Mouse (Mus musculus) CH12.LX (cell line): Measurements from ENCODE around the gene Npr3. TPM values are rescaled to one million over a fixed set of nuclear protein-coding genes. Genes with fewer than 3 reads are reported as not detected.

ENCODE experiments used
- DNase-seq: peaks from one replicate; pipeline ENCODE4 v3.0.0-alpha.2; 2013; ENCODE audit errors: extremely low read depth
- H3K27ac ChIP-seq: 2 replicates; pipeline ENCODE4 v1.5.1; 2012; ENCODE audit warnings: low read depth, mild to moderate bottlenecking, control low read depth, moderate library complexity; ENCODE audit not compliant: insufficient read depth
- H3K27me3 ChIP-seq: replicated peaks from 2 replicates; pipeline ENCODE3; 2012; ENCODE audit warnings: inconsistent platforms
- H3K36me3 ChIP-seq, 2 experiments: replicated peaks in 1 of 2; 2 replicates each; pipeline versions ENCODE3 to v1.6.1; 2012; ENCODE audit warnings: inconsistent platforms in 1 of 2, low read length in 1 of 2, mild to moderate bottlenecking in 1 of 2, mixed read lengths in 1 of 2, moderate library complexity in 1 of 2; ENCODE audit not compliant: control insufficient read depth in 1 of 2, insufficient read depth in 1 of 2
- H3K4me1 ChIP-seq, 2 experiments: 2 replicates each; pipeline ENCODE4 v1.6.1; 2012; ENCODE audit warnings: inconsistent platforms in 1 of 2, moderate library complexity in 1 of 2; ENCODE audit not compliant: insufficient read depth in 2 of 2, control insufficient read depth in 1 of 2
- H3K4me2 ChIP-seq: 2 replicates; pipeline ENCODE4 v1.6.1; 2012; ENCODE audit warnings: low read depth, mild to moderate bottlenecking, control low read depth; ENCODE audit not compliant: poor library complexity, insufficient read depth, severe bottlenecking
- H3K4me3 ChIP-seq, 3 experiments: fragments of 150-350 bp in 1 of 3; sonication (generic) in 1 of 3; replicated peaks in 1 of 3; 2 replicates each; pipeline versions ENCODE3 to v1.5.1; 2011 to 2012; ENCODE audit warnings: low read depth in 2 of 3, low read length in 2 of 3, mild to moderate bottlenecking in 2 of 3, moderate library complexity in 2 of 3, control low read depth in 1 of 3, improper control_type of control experiment in 1 of 3, inconsistent platforms in 1 of 3, mixed read lengths in 1 of 3; ENCODE audit not compliant: poor library complexity in 1 of 3
- H3K79me2 ChIP-seq: replicated peaks from 2 replicates; pipeline ENCODE4 v1.6.1; 2012; ENCODE audit warnings: mild to moderate bottlenecking, moderate library complexity; ENCODE audit not compliant: control insufficient read depth, poor library complexity, insufficient read depth, severe bottlenecking; ENCODE audit errors: extremely low read depth
- H3K9ac ChIP-seq: 2 replicates; pipeline ENCODE4 v1.6.1; 2012; ENCODE audit warnings: low read depth, mild to moderate bottlenecking, control low read depth, moderate library complexity; ENCODE audit not compliant: insufficient read depth
- H3K9me3 ChIP-seq: replicated peaks from 2 replicates; pipeline ENCODE3; 2012; ENCODE audit warnings: low read length, inconsistent platforms, mixed read lengths
- BHLHE40 ChIP-seq: IDR thresholded peaks from 2 replicates; pipeline ENCODE4 v1.6.1; 2011; ENCODE audit warnings: mild to moderate bottlenecking, low read depth, low read length, improper control_type of control experiment
- CHD1 ChIP-seq: IDR thresholded peaks from 2 replicates; pipeline ENCODE4 v1.6.1; 2012; ENCODE audit warnings: low read depth, low read length, improper control_type of control experiment, inconsistent platforms
- CHD2 ChIP-seq: IDR thresholded peaks from 2 replicates; pipeline ENCODE4 v1.6.1; 2011; ENCODE audit warnings: low read length, improper control_type of control experiment
- CTCF ChIP-seq, 2 experiments: IDR thresholded peaks in 1 of 2; conservative IDR thresholded peaks in 1 of 2; 2 replicates each; pipeline ENCODE4 v1.5.1; 2011 to 2012; ENCODE audit warnings: low read depth in 2 of 2, low read length in 2 of 2, improper control_type of control experiment in 1 of 2, inconsistent platforms in 1 of 2, mild to moderate bottlenecking in 1 of 2, moderate library complexity in 1 of 2
- E2F4 ChIP-seq: IDR thresholded peaks from 2 replicates; pipeline ENCODE4 v1.6.1; 2011; ENCODE audit warnings: low read depth, low read length, improper control_type of control experiment; ENCODE audit not compliant: insufficient replicate concordance
- ELF1 ChIP-seq: IDR thresholded peaks from 2 replicates; pipeline ENCODE4 v1.6.1; 2014; ENCODE audit warnings: low read depth, mild to moderate bottlenecking, inconsistent platforms, low read length, improper control_type of control experiment
- EP300 ChIP-seq: IDR thresholded peaks from 2 replicates; pipeline ENCODE4 v1.6.1; 2011; ENCODE audit warnings: low read length, improper control_type of control experiment
- ETS1 ChIP-seq: conservative IDR thresholded peaks from 2 replicates; pipeline ENCODE4 v1.6.1; 2012; ENCODE audit warnings: low read depth, mild to moderate bottlenecking, inconsistent platforms, low read length, improper control_type of control experiment, moderate library complexity
- GABPA ChIP-seq: IDR thresholded peaks from 2 replicates; pipeline ENCODE4 v1.6.1; 2012; ENCODE audit warnings: low read depth, low read length, improper control_type of control experiment, inconsistent platforms; ENCODE audit not compliant: insufficient replicate concordance
- HCFC1 ChIP-seq: IDR thresholded peaks from 2 replicates; pipeline ENCODE4 v1.6.1; 2012; ENCODE audit warnings: low read depth, mild to moderate bottlenecking, inconsistent platforms, low read length, improper control_type of control experiment
- IRF4 ChIP-seq: IDR thresholded peaks from 2 replicates; pipeline ENCODE4 v1.6.1; 2014; ENCODE audit warnings: low read depth, mild to moderate bottlenecking, inconsistent platforms, low read length, improper control_type of control experiment
- JUN ChIP-seq: IDR thresholded peaks from 2 replicates; pipeline ENCODE4 v1.6.1; 2011; ENCODE audit warnings: low read depth, mild to moderate bottlenecking, low read length, improper control_type of control experiment, moderate library complexity; ENCODE audit not compliant: insufficient read depth
- KAT2A ChIP-seq: IDR thresholded peaks from 2 replicates; pipeline ENCODE4 v1.6.1; 2012; ENCODE audit warnings: low read length, improper control_type of control experiment, inconsistent platforms; ENCODE audit not compliant: insufficient replicate concordance
- MAFK ChIP-seq: IDR thresholded peaks from 2 replicates; pipeline ENCODE4 v1.6.1; 2011; ENCODE audit warnings: low read length, improper control_type of control experiment; ENCODE audit not compliant: insufficient replicate concordance
- MAX ChIP-seq: IDR thresholded peaks from 2 replicates; pipeline ENCODE4 v1.6.1; 2011; ENCODE audit warnings: low read length, improper control_type of control experiment
- MAZ ChIP-seq: IDR thresholded peaks from 2 replicates; pipeline ENCODE4 v1.6.1; 2012; ENCODE audit warnings: low read depth, mild to moderate bottlenecking, inconsistent platforms, low read length, improper control_type of control experiment, moderate library complexity
- MEF2A ChIP-seq: IDR thresholded peaks from 2 replicates; pipeline ENCODE4 v1.6.1; 2014; ENCODE audit warnings: low read depth, mild to moderate bottlenecking, inconsistent platforms, low read length, improper control_type of control experiment, borderline replicate concordance
- MYC ChIP-seq: IDR thresholded peaks from 2 replicates; pipeline ENCODE4 v1.6.1; 2011; ENCODE audit warnings: low read depth, mild to moderate bottlenecking, improper control_type of control experiment, low read length
- NELFE ChIP-seq: IDR thresholded peaks from 2 replicates; pipeline ENCODE4 v1.6.1; 2011; ENCODE audit warnings: low read depth, low read length, improper control_type of control experiment
- NRF1 ChIP-seq: IDR thresholded peaks from 2 replicates; pipeline ENCODE4 v1.6.1; 2014; ENCODE audit warnings: low read depth, mild to moderate bottlenecking, inconsistent platforms, low read length, improper control_type of control experiment, moderate library complexity
- PAX5 ChIP-seq: IDR thresholded peaks from 2 replicates; pipeline ENCODE4 v1.6.1; 2012; ENCODE audit warnings: low read length, inconsistent platforms, mixed read lengths
- POLR2A ChIP-seq: IDR thresholded peaks from 2 replicates; pipeline ENCODE4 v1.6.1; 2011; ENCODE audit warnings: low read depth, mild to moderate bottlenecking, improper control_type of control experiment, low read length
- POLR2AphosphoS2 ChIP-seq: IDR thresholded peaks from 2 replicates; pipeline ENCODE4 v1.6.1; 2011; ENCODE audit warnings: low read depth, low read length, improper control_type of control experiment
- RAD21 ChIP-seq: IDR thresholded peaks from 2 replicates; pipeline ENCODE4 v1.6.1; 2011; ENCODE audit warnings: low read depth, mild to moderate bottlenecking, low read length, improper control_type of control experiment, moderate library complexity
- TBP ChIP-seq: conservative IDR thresholded peaks from 2 replicates; pipeline ENCODE4 v1.6.1; 2011; ENCODE audit warnings: low read depth, low read length, improper control_type of control experiment
- TCF12 ChIP-seq: IDR thresholded peaks from 2 replicates; pipeline ENCODE4 v1.6.1; 2014; ENCODE audit warnings: low read depth, mild to moderate bottlenecking, inconsistent platforms, low read length, improper control_type of control experiment
- UBTF ChIP-seq: IDR thresholded peaks from 2 replicates; pipeline ENCODE4 v1.6.1; 2012; ENCODE audit warnings: low read depth, mild to moderate bottlenecking, inconsistent platforms, low read length, improper control_type of control experiment, moderate library complexity
- USF2 ChIP-seq: conservative IDR thresholded peaks from 2 replicates; pipeline ENCODE4 v1.6.1; 2011; ENCODE audit warnings: low read depth, low read length, improper control_type of control experiment
- ZNF384 ChIP-seq: IDR thresholded peaks from 2 replicates; pipeline ENCODE4 v1.6.1; 2012; ENCODE audit warnings: low read depth, low read length, improper control_type of control experiment, inconsistent platforms
- dilution Hi-C: fragments of 300-500 bp; cut with MboI; formaldehyde crosslinking; loops from 2 replicates; pipeline ENCODE4 v1.14.3; 2020; ENCODE audit warnings: low sequenced_read_pairs; ENCODE audit not compliant: extremely low pct_unique_long_range_greater_than_20kb, extremely low pct_ligation_motif_present
- in situ Hi-C: fragments of 300-500 bp; cut with MboI; formaldehyde crosslinking; loops from 3 replicates; pipeline ENCODE4 v1.14.3; 2019; ENCODE audit warnings: low sequenced_read_pairs, low pct_ligation_motif_present, low pct_unique_long_range_greater_than_20kb, mixed read lengths
- polyA plus RNA-seq: library from polyadenylated mRNA; unstranded; fragments of >175 nt; gene quantifications from 2 replicates; pipeline ENCODE4 v1.2.1, GENCODE M21; 2012; ENCODE audit warnings: low read depth; ENCODE audit not compliant: insufficient read length
- total RNA-seq, 2 experiments: library from RNA; depleted of rRNA; stranded (reverse); fragments of 300-350 nt in 1 of 2; fragments of >200 nt in 1 of 2; gene quantifications; 2 replicates each; pipeline ENCODE4 v1.2.3; 2012 to 2014

Npr3 gene
- total and polyA plus RNA-seq, 3 experiments = not detected

GRCm38 (mm10) chr15:11815551-11815950 lies 91.5 kb downstream of the Npr3 start:
- H3K36me3 ChIP-seq = no peaks in the 10 kb centered on the region
- TF ChIP-seq MYC (no peak), CTCF (conservative IDR thresholded peaks at IDR 0.05 in 1 of 2, IDR thresholded peaks at IDR 0.05 in 1 of 2; ENCODE audit: low read depth in 2 of 2, low read length in 2 of 2) (no peak), MEF2A (no peak), E2F4 (no peak), NRF1 (no peak), ZNF384 (no peak), TBP (no peak), POLR2AphosphoS2 (no peak), CHD2 (no peak), MAFK (no peak), MAZ (no peak), NELFE (no peak), TCF12 (no peak), KAT2A (no peak), USF2 (no peak), EP300 (no peak), HCFC1 (no peak), ETS1 (no peak), PAX5 (no peak)
- TF ChIP-seq, all 38 proteins: peak for 0
- no peaks in the 10 kb centered on the region for H3K9me3 ChIP-seq
- DNase-seq = no peak
- no peaks in the 10 kb centered on the region for H3K79me2 ChIP-seq
- no peak overlapping the region for H3K27ac ChIP-seq
- dilution Hi-C loops = no loop called here
- no peak overlapping the region for H3K9ac ChIP-seq
- no peak overlapping the region for H3K4me2 ChIP-seq
- no peak overlapping the region for H3K4me3 ChIP-seq
- H3K27me3 ChIP-seq = no peaks in the 10 kb centered on the region
- H3K4me1 ChIP-seq = peaks cover 2 to 6% of the 10 kb centered on the region in 2 experiments; a peak in 2 of 4 replicates
- in situ Hi-C loops = no loop called here

- no peak for DNase-seq
- H3K9me3 ChIP-seq = no peaks in the 10 kb centered on the region
- TF ChIP-seq GABPA = no peak
- no peak for TF ChIP-seq ETS1
- TF ChIP-seq POLR2A = no peak
- no peak for TF ChIP-seq BHLHE40
- TF ChIP-seq JUN = no peak
- no peak for TF ChIP-seq TBP
- TF ChIP-seq CTCF (conservative IDR thresholded peaks at IDR 0.05 in 1 of 2, IDR thresholded peaks at IDR 0.05 in 1 of 2; ENCODE audit: low read depth in 2 of 2, low read length in 2 of 2) = no peak
- no peak for TF ChIP-seq MYC
- TF ChIP-seq MAX = no peak
- TF ChIP-seq USF2 = no peak
- TF ChIP-seq ELF1 = no peak
- TF ChIP-seq CHD1 = no peak
- no peak for TF ChIP-seq POLR2AphosphoS2
- no peak for TF ChIP-seq ZNF384
- TF ChIP-seq E2F4 = no peak
- no peak for TF ChIP-seq RAD21
- no peak for TF ChIP-seq IRF4
- no peak for TF ChIP-seq UBTF
- TF ChIP-seq MAZ = no peak
- TF ChIP-seq, all 38 proteins: peak for 0
- no peaks in the 10 kb centered on the region for H3K27me3 ChIP-seq
- no peaks in the 10 kb centered on the region for H3K36me3 ChIP-seq
- in situ Hi-C loops (no loop called here), dilution Hi-C loops (no loop called here)
- H3K4me1 ChIP-seq = no peaks in the 10 kb centered on the region
- no peak overlapping the region for H3K4me2 ChIP-seq
- H3K79me2 ChIP-seq = no peaks in the 10 kb centered on the region
- no peak overlapping the region for H3K4me3 ChIP-seq
- H3K27ac ChIP-seq = no peak overlapping the region
- H3K9ac ChIP-seq = no peak overlapping the region
These were observed 103.5 kb downstream of the Npr3 start for GRCm38 (mm10) chr15:11803576-11803975.
